ENCODE assay signal across 32 mouse cellular contexts in genomic region chr9:92266558-92267171, GRCm38 (mm10). TPM values are rescaled to one million over a fixed set of nuclear protein-coding genes. Genes with fewer than 3 reads are reported as not detected.
A peak's percentile ranks its signal among the peaks of the same experiment; 100 is the strongest.
DNase-seq lines count a peak whose midpoint lies in the region; ATAC-seq and TF ChIP-seq lines count a peak whose summit lies in the region.
"Had no signal": no experiment of that assay in that cellular context is flagged by ENCODE, and none has a peak within 500 bp of the region (broad histone marks: within the 10 kb centered on the region; RNA-seq: fewer than 3 reads in every experiment).

No protein-coding gene starts in this region.

- H3K9me3 ChIP-seq in kidney, embryonic 16.5 days (ENCODE audit: low read length), result peaks cover 4% of the 10 kb centered on the region
- H3K9me3 ChIP-seq in megakaryocyte, embryonic 14.5 days, result no peaks in the 10 kb centered on the region
- H3K9me3 ChIP-seq in liver, embryonic 13.5 days (replicated peaks), result no peaks in the 10 kb centered on the region
- H3K9me3 ChIP-seq in forebrain, embryonic 11.5 days (ENCODE audit: control insufficient read depth, low read length), result no peaks in the 10 kb centered on the region
- no peaks in the 10 kb centered on the region for H3K9me3 ChIP-seq in forebrain, embryonic 13.5 days (replicated peaks)
- H3K9me3 ChIP-seq: heart, embryonic 10.5 days; limb, embryonic 15.5 days; midbrain, embryonic 10.5 days had no signal

- ATAC-seq in kidney, embryonic 16.5 days (ENCODE audit: low FRiP score, low TSS enrichment), result no peak
- ATAC-seq in megakaryocyte, adult 5-6 weeks (ENCODE audit: poor library complexity, severe bottlenecking), result no peak
- peak; percentile 40; the same call in 1 of the 2 replicates for ATAC-seq in liver, embryonic 13.5 days (ENCODE audit: low read depth)
- no peak for ATAC-seq in forebrain, embryonic 11.5 days (replicated peaks; ENCODE audit: low FRiP score)
- no peak for ATAC-seq in forebrain, embryonic 13.5 days
- ATAC-seq: forebrain, embryonic 16.5 days had no signal

- TF ChIP-seq CTCF in thymus, adult 2 months (IDR thresholded peaks at IDR 0.05; ENCODE audit: borderline replicate concordance, control insufficient read depth, extremely low read depth, insufficient read depth, low read length, poor library complexity), result no peak

- peaks cover 18% of the 10 kb centered on the region for H3K4me1 ChIP-seq in kidney, embryonic 16.5 days (ENCODE audit: insufficient read depth, low read length)
- H3K4me1 ChIP-seq in megakaryocyte, embryonic 14.5 days, result peaks cover 83% of the 10 kb centered on the region
- peaks cover 9% of the 10 kb centered on the region; the same call in 1 of the 2 replicates for H3K4me1 ChIP-seq in liver, embryonic 13.5 days (replicated peaks)
- H3K4me1 ChIP-seq in forebrain, embryonic 11.5 days (replicated peaks; ENCODE audit: control insufficient read depth, insufficient read depth, low read length), result no peaks in the 10 kb centered on the region
- no peaks in the 10 kb centered on the region for H3K4me1 ChIP-seq in forebrain, embryonic 13.5 days
- H3K4me1 ChIP-seq in thymus, adult 2 months (replicated peaks; ENCODE audit: control insufficient read depth, insufficient read depth, low read length), result peaks cover 3% of the 10 kb centered on the region; the same call in 1 of the 2 replicates
- H3K4me1 ChIP-seq: heart, embryonic 10.5 days; midbrain, embryonic 10.5 days had no signal

- H3K4me2 ChIP-seq in kidney, embryonic 16.5 days (replicated peaks; ENCODE audit: low read depth, low read length), result no peak overlapping the region
- no peak overlapping the region for H3K4me2 ChIP-seq in liver, embryonic 13.5 days
- no peak overlapping the region for H3K4me2 ChIP-seq in forebrain, embryonic 11.5 days (ENCODE audit: low read depth, low read length, severe bottlenecking)
- no peak overlapping the region for H3K4me2 ChIP-seq in forebrain, embryonic 13.5 days
- H3K4me2 ChIP-seq: limb, embryonic 15.5 days had no signal

- H3K27ac ChIP-seq in kidney, embryonic 16.5 days (ENCODE audit: low read length), result no peak overlapping the region; the same call in 1 of the 2 replicates
- H3K27ac ChIP-seq in liver, embryonic 13.5 days, result peak overlapping the region; percentile 34; the same call in 1 of the 2 replicates
- H3K27ac ChIP-seq in forebrain, embryonic 11.5 days (ENCODE audit: low read depth, low read length), result no peak overlapping the region
- H3K27ac ChIP-seq in forebrain, embryonic 13.5 days, result no peak overlapping the region
- no peak overlapping the region for H3K27ac ChIP-seq in thymus, adult 2 months (ENCODE audit: control insufficient read depth, insufficient read depth, low read length)
- H3K27ac ChIP-seq: heart, embryonic 10.5 days; limb, embryonic 15.5 days; midbrain, embryonic 10.5 days had no signal

- H3K36me3 ChIP-seq in kidney, embryonic 16.5 days (ENCODE audit: insufficient read depth, low read length), result peaks cover 49% of the 10 kb centered on the region
- H3K36me3 ChIP-seq in megakaryocyte, embryonic 14.5 days (replicated peaks; ENCODE audit: low read length), result peaks cover 95% of the 10 kb centered on the region
- H3K36me3 ChIP-seq in liver, embryonic 13.5 days, result peaks cover 25% of the 10 kb centered on the region
- H3K36me3 ChIP-seq in forebrain, embryonic 11.5 days (ENCODE audit: control insufficient read depth, insufficient read depth, low read length), result no peaks in the 10 kb centered on the region
- H3K36me3 ChIP-seq in forebrain, embryonic 13.5 days (ENCODE audit: poor library complexity, severe bottlenecking), result peaks cover 17% of the 10 kb centered on the region
- H3K36me3 ChIP-seq in thymus, adult 2 months (ENCODE audit: control insufficient read depth, insufficient read depth, low read length), result no peaks in the 10 kb centered on the region

- no peak overlapping the region for H3K4me3 ChIP-seq in kidney, embryonic 16.5 days (ENCODE audit: low read length)
- peak overlapping the region; percentile 25 for H3K4me3 ChIP-seq in megakaryocyte, embryonic 14.5 days (replicated peaks)
- no peak overlapping the region for H3K4me3 ChIP-seq in liver, embryonic 13.5 days (replicated peaks)
- no peak overlapping the region for H3K4me3 ChIP-seq in forebrain, embryonic 11.5 days (ENCODE audit: low read depth, low read length)
- H3K4me3 ChIP-seq in forebrain, embryonic 13.5 days, result no peak overlapping the region
- no peak overlapping the region for H3K4me3 ChIP-seq in thymus, adult 2 months (ENCODE audit: control insufficient read depth, insufficient read depth, low read length)
- H3K4me3 ChIP-seq: heart, embryonic 10.5 days; limb, embryonic 15.5 days; midbrain, embryonic 10.5 days had no signal

- 55% methylated on average over 8 of the region's 8 CpGs for WGBS in kidney, embryonic 16.5 days
- WGBS in liver, embryonic 13.5 days (ENCODE audit: insufficient replicate concordance), result 62% methylated on average over 8 of the region's 8 CpGs
- WGBS in forebrain, embryonic 11.5 days, result 90% methylated on average over 8 of the region's 8 CpGs
- 89% methylated on average over 8 of the region's 8 CpGs for WGBS in forebrain, embryonic 13.5 days
- WGBS in thymus, adult 2 months, result 97% methylated on average over 8 of the region's 8 CpGs

- H3K9ac ChIP-seq in kidney, embryonic 16.5 days (replicated peaks; ENCODE audit: low read length), result no peak overlapping the region
- H3K9ac ChIP-seq in liver, embryonic 13.5 days, result no peak overlapping the region
- H3K9ac ChIP-seq in forebrain, embryonic 11.5 days (ENCODE audit: low read length), result no peak overlapping the region
- H3K9ac ChIP-seq in forebrain, embryonic 13.5 days, result no peak overlapping the region
- H3K9ac ChIP-seq: limb, embryonic 15.5 days had no signal

- DNase-seq in kidney, adult 11 months, result peak; percentile 34
- no peak for DNase-seq in liver, embryonic 13.5 days
- DNase-seq in forebrain, embryonic 11.5 days (ENCODE audit: low spot score), result no peak
- no peak for DNase-seq in thymus, adult 2 months
- DNase-seq: adrenal gland, postnatal 14 days; cerebellum, adult 9-11 months; lung, postnatal 14 days; right cerebral cortex, postnatal 4 days; thymus, postnatal 36 days had no signal

- TF ChIP-seq POLR2A in thymus, adult 2 months (IDR thresholded peaks at IDR 0.05; ENCODE audit: control insufficient read depth, extremely low read depth, insufficient read depth, low read length, poor library complexity), result no peak

- H3K27me3 ChIP-seq in kidney, embryonic 16.5 days (ENCODE audit: insufficient read depth, low read length), result no peaks in the 10 kb centered on the region
- H3K27me3 ChIP-seq in megakaryocyte, embryonic 14.5 days (replicated peaks), result no peaks in the 10 kb centered on the region
- no peaks in the 10 kb centered on the region for H3K27me3 ChIP-seq in liver, embryonic 13.5 days
- H3K27me3 ChIP-seq in forebrain, embryonic 11.5 days (ENCODE audit: control insufficient read depth, insufficient read depth, low read length), result no peaks in the 10 kb centered on the region
- no peaks in the 10 kb centered on the region for H3K27me3 ChIP-seq in forebrain, embryonic 13.5 days
- H3K27me3 ChIP-seq in thymus, adult 2 months (ENCODE audit: control insufficient read depth, insufficient read depth, low read length), result no peaks in the 10 kb centered on the region
- H3K27me3 ChIP-seq: limb, embryonic 15.5 days had no signal

RNA-seq across cellular contexts. Expression of gene Plscr2, which starts 8.7 kb away (rescaled TPM):
- polyA plus RNA-seq in kidney, embryonic 16.5 days (2015; fragmentation: Nextera tagmentation; extraction: Ambion mirVana), result 42.7 and 47.8 TPM in 2 replicates
- not detected in 2 replicates for polyA plus RNA-seq in megakaryocyte, embryonic 14.5 days (2012; ENCODE audit: insufficient read depth, low replicate concordance)
- total RNA-seq in megakaryocyte, adult 5-6 weeks (2015), result not detected in 2 replicates
- not detected in 2 replicates for total RNA-seq in megakaryocyte, adult 5-6 weeks (2017)
- 0.54 and 0.57 TPM in 2 replicates for polyA plus RNA-seq in liver, embryonic 13.5 days (2015; fragmentation: Nextera tagmentation; extraction: Ambion mirVana)
- polyA plus RNA-seq in forebrain, embryonic 11.5 days (2014; fragmentation: Nextera tagmentation; extraction: Ambion mirVana), result 0.69 and 1.3 TPM in 2 replicates
- 0.14 and 0.40 TPM in 2 replicates for polyA plus RNA-seq in forebrain, embryonic 13.5 days (2015; fragmentation: Nextera tagmentation; extraction: Ambion mirVana)
- 1.9 and 3.3 TPM in 2 replicates for polyA plus RNA-seq in thymus, adult 2 months (2012; rRNA removed)
- polyA plus RNA-seq: activated CD4-positive, CD25-positive, alpha-beta regulatory T cell, adult 4 months; CD4-positive, CD25-positive, alpha-beta regulatory T cell, adult 4 months; erythroblast, embryonic 14.5 days had no signal

RNA-seq across cellular contexts. Expression of gene Plscr1, which starts 17.1 kb away (rescaled TPM):
- polyA plus RNA-seq in kidney, embryonic 16.5 days (2015; fragmentation: Nextera tagmentation; extraction: Ambion mirVana), result 82.2 and 82.5 TPM in 2 replicates
- polyA plus RNA-seq in megakaryocyte, embryonic 14.5 days (2012; ENCODE audit: insufficient read depth, low replicate concordance), result 179 and 363 TPM in 2 replicates
- 25.7 and 35.0 TPM in 2 replicates for total RNA-seq in megakaryocyte, adult 5-6 weeks (2015)
- total RNA-seq in megakaryocyte, adult 5-6 weeks (2017), result 19.8 and 19.9 TPM in 2 replicates
- polyA plus RNA-seq in liver, embryonic 13.5 days (2015; fragmentation: Nextera tagmentation; extraction: Ambion mirVana), result 24.0 and 26.5 TPM in 2 replicates
- 31.5 and 32.4 TPM in 2 replicates for polyA plus RNA-seq in forebrain, embryonic 11.5 days (2014; fragmentation: Nextera tagmentation; extraction: Ambion mirVana)
- 12.5 and 13.4 TPM in 2 replicates for polyA plus RNA-seq in forebrain, embryonic 13.5 days (2015; fragmentation: Nextera tagmentation; extraction: Ambion mirVana)
- polyA plus RNA-seq in thymus, adult 2 months (2012; rRNA removed), result 5.5 and 6.9 TPM in 2 replicates

RNA-seq across cellular contexts. Expression of gene 1700057G04Rik, which starts 42.5 kb away (rescaled TPM):
- polyA plus RNA-seq in kidney, embryonic 16.5 days (2015; fragmentation: Nextera tagmentation; extraction: Ambion mirVana), result not detected in 2 replicates
- not detected in 2 replicates for polyA plus RNA-seq in megakaryocyte, embryonic 14.5 days (2012; ENCODE audit: insufficient read depth, low replicate concordance)
- not detected in 2 replicates for total RNA-seq in megakaryocyte, adult 5-6 weeks (2015)
- total RNA-seq in megakaryocyte, adult 5-6 weeks (2017), result not detected in 2 replicates
- polyA plus RNA-seq in liver, embryonic 13.5 days (2015; fragmentation: Nextera tagmentation; extraction: Ambion mirVana), result not detected in 2 replicates
- polyA plus RNA-seq in forebrain, embryonic 11.5 days (2014; fragmentation: Nextera tagmentation; extraction: Ambion mirVana), result not detected in 2 replicates
- not detected in 2 replicates for polyA plus RNA-seq in forebrain, embryonic 13.5 days (2015; fragmentation: Nextera tagmentation; extraction: Ambion mirVana)
- not detected in 2 replicates for polyA plus RNA-seq in thymus, adult 2 months (2012; rRNA removed)
- total RNA-seq: adrenal gland, postnatal 14 days; ES-E14; gastrocnemius, adult 18-20 months; gastrocnemius, postnatal 4 days; layer of hippocampus, postnatal 14 days; left cerebral cortex, postnatal 14 days; midbrain, postnatal 0 days had no signal
- polyA plus RNA-seq: activated CD4-positive, CD25-positive, alpha-beta regulatory T cell, adult 4 months; brain, embryonic 14.5 days; CD4-positive, CD25-positive, alpha-beta regulatory T cell, adult 4 months; cortical plate, adult 2 months; embryonic facial prominence, embryonic 11.5 days; erythroblast, embryonic 14.5 days; forebrain, embryonic 16.5 days; heart, embryonic 10.5 days; heart, postnatal 0 days; hindbrain, embryonic 11.5 days; large intestine, adult 2 months; limb, embryonic 15.5 days; midbrain, embryonic 10.5 days; midbrain, postnatal 0 days had no signal

Comparison
In these comparisons a context has a peak if more than half of its experiments do, and no peak if none do; other contexts are left out.
1. RNA of gene Plscr2, which starts 8.7 kb away (polyA plus RNA-seq): 42.7 to 47.8 TPM in kidney, embryonic 16.5 days; 1.9 to 3.3 TPM in thymus, adult 2 months, 0.69 to 1.3 TPM in forebrain, embryonic 11.5 days, 0.54 to 0.57 TPM in liver, embryonic 13.5 days, 0.14 to 0.40 TPM in forebrain, embryonic 13.5 days and not detected in megakaryocyte, embryonic 14.5 days; every median in the first group is over 10 times any median in the second.